Mouse (Mus musculus) liver, embryonic 11.5 days (tissue): ENCODE data around the gene Auts2. TPM values are rescaled to one million over a fixed set of nuclear protein-coding genes. Genes with fewer than 3 reads are reported as not detected.

ENCODE experiments used
- ATAC-seq: fragments of 200-750 bp; cut with Nextera tagmentation; replicated peaks from 2 replicates; pipeline ENCODE4 v1.8.0; 2017; ENCODE audit warnings: moderate number of reproducible peaks, mild to moderate bottlenecking, moderate TSS enrichment, moderate library complexity; ENCODE audit not compliant: low FRiP score
- DNase-seq: peaks from one replicate; pipeline ENCODE4 v3.0.0-alpha.2; 2017; ENCODE audit warnings: low spot score
- H3K27ac ChIP-seq: fragments of 300-500 bp; sonication (generic); 2 replicates; pipeline ENCODE4 v1.5.1; 2014; ENCODE audit warnings: mild to moderate bottlenecking, low read depth, low read length, control low read depth
- H3K27me3 ChIP-seq: fragments of 300-500 bp; sonication (generic); replicated peaks from 2 replicates; pipeline ENCODE4 v1.6.1; 2014; ENCODE audit warnings: low read length, mixed read lengths; ENCODE audit not compliant: control insufficient read depth, insufficient read depth
- H3K36me3 ChIP-seq: fragments of 300-500 bp; sonication (generic); 2 replicates; pipeline ENCODE4 v1.6.1; 2014; ENCODE audit warnings: mild to moderate bottlenecking, low read length, moderate library complexity, mixed read lengths; ENCODE audit not compliant: control insufficient read depth, insufficient read depth
- H3K4me1 ChIP-seq: fragments of 300-500 bp; sonication (generic); replicated peaks from 2 replicates; pipeline ENCODE4 v1.6.1; 2014; ENCODE audit warnings: low read length, mixed read lengths; ENCODE audit not compliant: control insufficient read depth, insufficient read depth
- H3K4me2 ChIP-seq: fragments of 300-500 bp; sonication (generic); 2 replicates; pipeline ENCODE4 v1.6.1; 2014; ENCODE audit warnings: mild to moderate bottlenecking, control low read depth, moderate library complexity
- H3K4me3 ChIP-seq: fragments of 300-500 bp; sonication (generic); 2 replicates; pipeline ENCODE4 v1.5.1; 2014; ENCODE audit warnings: low read depth, low read length, control low read depth
- H3K9ac ChIP-seq: fragments of 300-500 bp; sonication (generic); 2 replicates; pipeline ENCODE4 v1.6.1; 2014; ENCODE audit warnings: low read depth, low read length, control low read depth
- H3K9me3 ChIP-seq: fragments of 300-500 bp; sonication (generic); 2 replicates; pipeline ENCODE4 v1.6.1; 2016; ENCODE audit warnings: low read length, inconsistent platforms, mixed read lengths; ENCODE audit not compliant: control insufficient read depth
- WGBS: fragments of 180-500 bp; shearing (Covaris S2); extraction: QIAGEN DNeasy Blood & Tissue Kit; methylation state at CpG from one replicate; pipeline ENCODE4 v1.1.7; 2014; 5-methylcytosine and 5-hydroxymethylcytosine counted together
- polyA plus RNA-seq: library from polyadenylated mRNA; unstranded; fragments of >200 nt; fragmentation: Nextera tagmentation; extraction: Ambion mirVana; gene quantifications from 2 replicates; pipeline ENCODE4 v1.2.1, GENCODE M21; 2014

The Auts2 gene
- polyA plus RNA-seq, 1 experiment from 2014 or later = 13.8 TPM

GRCm38 (mm10) chr5:131647104-131647682, 896.0 kb downstream of the Auts2 start:
- Histone ChIP-seq H3K9ac (no peak overlapping the region), H3K27me3 (no peaks in the 10 kb centered on the region), H3K4me3 (no peak overlapping the region), H3K27ac (no peak overlapping the region), H3K4me1 (0 out of 2 replicates have a peak, but pooled peaks cover 2% of the 10 kb centered on the region), H3K36me3 (no peaks in the 10 kb centered on the region), H3K4me2 (no peak overlapping the region), H3K9me3 (no peaks in the 10 kb centered on the region)
- WGBS = 52% methylated on average over 4 of the region's 4 CpGs
- ATAC-seq = no peak
- DNase-seq = no peak

- WGBS = 84% methylated on average over 10 of the region's 10 CpGs
- DNase-seq = no peak
- Histone ChIP-seq H3K4me1 (0 out of 2 replicates have a peak, but pooled peaks cover 2% of the 10 kb centered on the region), H3K9ac (no peak overlapping the region), H3K4me2 (no peak overlapping the region), H3K9me3 (no peaks in the 10 kb centered on the region), H3K4me3 (no peak overlapping the region), H3K36me3 (no peaks in the 10 kb centered on the region), H3K27ac (no peak overlapping the region), H3K27me3 (no peaks in the 10 kb centered on the region)
- ATAC-seq = no peak
These were observed 896.9 kb downstream of the Auts2 start for GRCm38 (mm10) chr5:131646192-131646775.

GRCm38 (mm10) chr5:131645341-131646191, 897.6 kb downstream of the Auts2 start:
- Histone ChIP-seq H3K9me3 (no peaks in the 10 kb centered on the region), H3K4me3 (no peak overlapping the region), H3K27me3 (no peaks in the 10 kb centered on the region), H3K4me2 (no peak overlapping the region), H3K4me1 (no peaks in the 10 kb centered on the region), H3K27ac (no peak overlapping the region), H3K36me3 (no peaks in the 10 kb centered on the region), H3K9ac (no peak overlapping the region)
- 87% methylated on average over 18 of the region's 18 CpGs for WGBS
- DNase-seq (no peak), ATAC-seq (no peak)

- WGBS = 81% methylated on average over 6 of the region's 6 CpGs
These were observed 898.8 kb downstream of the Auts2 start for GRCm38 (mm10) chr5:131644331-131644730.

GRCm38 (mm10) chr5:131643176-131644174, 899.7 kb downstream of the Auts2 start:
- H3K9ac ChIP-seq = no peak overlapping the region
- ATAC-seq = no peak
- DNase-seq = no peak
- no peak overlapping the region for H3K27ac ChIP-seq
- no peaks in the 10 kb centered on the region for H3K9me3 ChIP-seq
- 78% methylated on average over 23 of the region's 23 CpGs for WGBS
- H3K27me3 ChIP-seq = no peaks in the 10 kb centered on the region
- H3K4me1 ChIP-seq = no peaks in the 10 kb centered on the region
- H3K36me3 ChIP-seq = no peaks in the 10 kb centered on the region
- no peak overlapping the region for H3K4me3 ChIP-seq
- no peak overlapping the region for H3K4me2 ChIP-seq

More at GRCm38 (mm10) chr5:131644331-131644730, 898.8 kb downstream of the Auts2 start:
- ATAC-seq (no peak), DNase-seq (no peak)
- H3K36me3 ChIP-seq = no peaks in the 10 kb centered on the region
- no peak overlapping the region for H3K9ac ChIP-seq
- no peaks in the 10 kb centered on the region for H3K27me3 ChIP-seq
- H3K4me1 ChIP-seq = no peaks in the 10 kb centered on the region
- H3K27ac ChIP-seq = no peak overlapping the region
- H3K4me3 ChIP-seq = no peak overlapping the region
- no peaks in the 10 kb centered on the region for H3K9me3 ChIP-seq
- no peak overlapping the region for H3K4me2 ChIP-seq

- WGBS = 76% methylated on average over 2 of the region's 2 CpGs
- Histone ChIP-seq H3K36me3 (no peaks in the 10 kb centered on the region), H3K4me3 (no peak overlapping the region), H3K4me1 (no peaks in the 10 kb centered on the region), H3K4me2 (no peak overlapping the region), H3K9ac (no peak overlapping the region), H3K9me3 (no peaks in the 10 kb centered on the region), H3K27me3 (no peaks in the 10 kb centered on the region), H3K27ac (no peak overlapping the region)
- DNase-seq (no peak), ATAC-seq (no peak)
These were observed 900.4 kb downstream of the Auts2 start for GRCm38 (mm10) chr5:131642752-131643151.

GRCm38 (mm10) chr5:131636431-131636830, 906.7 kb downstream of the Auts2 start:
- H3K9ac ChIP-seq = no peak overlapping the region
- no peak for DNase-seq
- no peaks in the 10 kb centered on the region; the same call in 1 of the 2 replicates for H3K4me1 ChIP-seq
- H3K27ac ChIP-seq = no peak overlapping the region
- no peak overlapping the region for H3K4me3 ChIP-seq
- no peak overlapping the region for H3K4me2 ChIP-seq
- ATAC-seq = no peak
- 43% methylated on average over 5 of the region's 5 CpGs for WGBS
- no peaks in the 10 kb centered on the region for H3K36me3 ChIP-seq
- H3K9me3 ChIP-seq = no peaks in the 10 kb centered on the region
- H3K27me3 ChIP-seq = no peaks in the 10 kb centered on the region

GRCm38 (mm10) chr5:131634731-131635130, 908.4 kb downstream of the Auts2 start:
- no peak overlapping the region for H3K9ac ChIP-seq
- H3K4me1 ChIP-seq = no peaks in the 10 kb centered on the region; the same call in 1 of the 2 replicates
- no peaks in the 10 kb centered on the region for H3K27me3 ChIP-seq
- H3K27ac ChIP-seq = no peak overlapping the region
- DNase-seq = no peak
- H3K4me2 ChIP-seq = no peak overlapping the region
- 93% methylated on average over 7 of the region's 7 CpGs for WGBS
- H3K9me3 ChIP-seq = no peaks in the 10 kb centered on the region
- H3K36me3 ChIP-seq = no peaks in the 10 kb centered on the region
- no peak for ATAC-seq
- no peak overlapping the region for H3K4me3 ChIP-seq
